In the genomic region with DNA sequence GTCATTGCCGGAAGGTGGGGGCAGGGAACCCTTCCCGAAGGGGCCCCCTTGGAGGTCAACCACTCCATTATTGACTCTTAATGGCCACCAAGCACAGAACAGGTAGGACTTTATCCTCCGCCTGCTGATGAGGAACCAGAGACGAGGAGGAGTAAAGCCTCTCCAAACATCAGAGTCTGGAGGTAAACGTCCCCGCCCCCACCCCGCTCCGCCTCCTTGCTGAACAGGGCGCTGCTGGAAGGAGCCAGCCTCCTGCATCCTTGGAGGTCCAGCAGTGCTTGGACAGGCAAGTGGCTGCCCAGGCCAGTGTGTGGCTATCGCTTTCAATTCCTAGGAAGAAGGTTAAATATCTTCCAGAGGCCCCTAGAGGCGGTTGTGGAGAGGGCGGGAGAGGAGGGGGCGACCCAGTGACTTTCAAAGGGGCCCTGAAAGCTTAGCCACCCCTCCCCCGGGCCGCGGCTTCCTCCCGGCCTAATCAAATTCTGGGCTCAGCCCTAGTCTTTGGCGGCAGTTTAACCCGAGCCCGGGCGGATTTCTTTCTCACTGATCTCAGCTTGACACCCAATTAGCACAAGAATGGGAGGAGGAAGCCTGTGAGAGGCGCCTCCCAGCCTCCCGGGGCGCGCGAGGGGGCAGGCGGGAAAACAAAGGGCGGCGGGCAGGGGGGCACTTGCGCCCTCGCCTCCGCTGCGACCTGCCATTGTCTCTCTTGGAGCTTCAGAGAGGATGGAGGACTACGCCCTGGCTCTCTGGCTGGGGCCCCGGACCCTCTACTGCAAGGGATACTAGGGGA, we compare ENCODE assay signal across 7 mouse cellular contexts. TPM values are rescaled to one million over a fixed set of nuclear protein-coding genes. Genes with fewer than 3 reads are reported as not detected.
DNase-seq lines count a peak whose midpoint lies in the region; ATAC-seq lines count a peak whose summit lies in the region.

A gene (plus strand): TSS at position 51 of the 793 bp plus-strand sequence.

- no peaks in the 10 kb centered on the region for H3K9me3 ChIP-seq in hindbrain, embryonic 16.5 days (ENCODE audit: control insufficient read depth, low read length)
- no peaks in the 10 kb centered on the region for H3K9me3 ChIP-seq in megakaryocyte, embryonic 14.5 days

- H3K36me3 ChIP-seq in hindbrain, embryonic 16.5 days (ENCODE audit: control insufficient read depth, insufficient read depth, low read length) = peaks cover 13% of the 10 kb centered on the region
- peaks cover 17% of the 10 kb centered on the region for H3K36me3 ChIP-seq in megakaryocyte, embryonic 14.5 days (replicated peaks; ENCODE audit: low read length)

- under 1% methylated on average over 35 of the region's 35 CpGs for WGBS in hindbrain, embryonic 16.5 days

- H3K27ac ChIP-seq in hindbrain, embryonic 16.5 days (ENCODE audit: low read depth, low read length) = peak within 1 kb of the TSS; percentile 90

- H3K4me2 ChIP-seq in hindbrain, embryonic 16.5 days (ENCODE audit: low read length) = peak within 1 kb of the TSS; percentile 80

- peak within 1 kb of the TSS; percentile 41 for H3K4me3 ChIP-seq in hindbrain, embryonic 16.5 days (ENCODE audit: low read length)
- H3K4me3 ChIP-seq in megakaryocyte, embryonic 14.5 days (replicated peaks) = peak within 1 kb of the TSS; percentile 92

- intact Hi-C loops in left cerebral cortex, postnatal 10 days (cut with DNase I) = no loop called here

- H3K27me3 ChIP-seq in hindbrain, embryonic 16.5 days (replicated peaks; ENCODE audit: control insufficient read depth, insufficient read depth, low read length) = no peaks in the 10 kb centered on the region
- H3K27me3 ChIP-seq in megakaryocyte, embryonic 14.5 days (replicated peaks) = peaks cover 3% of the 10 kb centered on the region

- H3K9ac ChIP-seq in hindbrain, embryonic 16.5 days (ENCODE audit: low read depth, low read length) = peak within 1 kb of the TSS; percentile 59

- peak; percentile 71 for ATAC-seq in common myeloid progenitor, adult 5-6 weeks (replicated peaks; ENCODE audit: low read depth, poor library complexity, severe bottlenecking)
- peak; percentile 81 for ATAC-seq in hindbrain, embryonic 16.5 days

- peak; percentile 55 to 83 for DNase-seq in adrenal gland, adult (ENCODE audit: inconsistent age in 2 of 2, low spot score in 1 of 2)
- DNase-seq in gastrocnemius, adult 8-10 months (ENCODE audit: low spot score in 2 of 2) = no peak
- DNase-seq in left cerebral cortex, postnatal 10 days (ENCODE audit: extremely low spot score in 1 of 2, low spot score in 2 of 2) = peak; percentile 63 to 88
- peak; percentile 77 to 82 for DNase-seq in right cerebral cortex, postnatal 10 days (ENCODE audit: low spot score in 2 of 2)

- peaks cover 10% of the 10 kb centered on the region for H3K4me1 ChIP-seq in hindbrain, embryonic 16.5 days (ENCODE audit: control insufficient read depth, insufficient read depth, low read depth, low read length)
- H3K4me1 ChIP-seq in megakaryocyte, embryonic 14.5 days = peaks cover 63% of the 10 kb centered on the region

RNA-seq across cellular contexts. Expression of the gene that starts here (rescaled TPM):
- total RNA-seq in common myeloid progenitor, adult 5-6 weeks (2017) = 20.1 and 23.9 TPM in 2 replicates
- total RNA-seq in gastrocnemius, adult 8-10 months (2022) = 10 to 100 TPM; 25.7 to 33.0 (median 28.5) TPM
- 27.4 and 31.4 TPM in 2 replicates for polyA plus RNA-seq in hindbrain, embryonic 16.5 days (2015; fragmentation: Nextera tagmentation; extraction: Ambion mirVana)
- total RNA-seq in left cerebral cortex, postnatal 10 days (2021) = 10 to 100 TPM; 54.7 to 61.8 TPM
- 74.8 and 193 TPM in 2 replicates for polyA plus RNA-seq in megakaryocyte, embryonic 14.5 days (2012; ENCODE audit: insufficient read depth, low replicate concordance)

Comparison
In these comparisons a context has a peak if more than half of its experiments do, and no peak if none do; other contexts are left out.
1. DNase-seq: peak in adrenal gland, adult (2 of 2), left cerebral cortex, postnatal 10 days (2 of 2) and right cerebral cortex, postnatal 10 days (2 of 2); none in gastrocnemius, adult 8-10 months (0 of 2).